Mouse (Mus musculus) gastrocnemius, postnatal 14 days (tissue): ENCODE measurements around the gene Il1a. TPM values are rescaled to one million over a fixed set of nuclear protein-coding genes. Genes with fewer than 3 reads are reported as not detected.

Source experiments
- DNase-seq: peaks from one replicate; pipeline ENCODE4 v3.0.0; 2021; ENCODE audit warnings: mixed read lengths
- intact Hi-C: fragments of 180-260 bp; cut with DNase I; formaldehyde crosslinking; loops from one replicate; pipeline ENCODE4 v1.15.1; 2025; ENCODE audit warnings: low total_unique reads
- long read RNA-seq, 2 experiments: library from polyadenylated mRNA; stranded (forward); transcript quantifications; one replicate each; pipeline ENCODE4 v2.0.0; 2021
- total RNA-seq, 2 experiments: library from RNA; stranded (reverse); gene quantifications; 2 replicates each; pipeline ENCODE4 v1.2.3; 2021

The Il1a gene
- not detected for total RNA-seq
- long read RNA-seq, experiment 1: 0 reads
- long read RNA-seq, experiment 2: 0 reads

DNA sequence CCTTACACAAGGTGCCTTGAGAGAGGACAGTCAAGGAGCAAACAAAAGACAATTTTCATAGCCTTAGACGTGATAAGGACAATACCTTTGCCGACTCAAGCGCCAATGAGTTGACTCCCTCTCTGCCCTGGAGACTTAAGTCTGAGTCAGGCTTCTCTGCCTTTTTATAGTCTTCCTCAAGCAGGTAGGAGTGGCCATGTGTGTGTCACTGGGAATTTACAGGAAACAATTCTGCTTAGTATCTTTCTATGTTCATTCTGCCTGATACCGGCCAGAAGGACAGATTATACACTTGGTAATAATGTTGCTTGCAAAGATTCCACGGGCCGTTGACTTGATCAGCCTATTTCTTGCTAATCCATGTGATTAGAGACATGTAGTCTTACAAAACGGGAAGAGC lies at the start of gene Il1a:
Gene Il1a (minus strand): TSS at position 137 of the 400 bp plus-strand sequence.
- intact Hi-C loops: no loop called here
- DNase-seq: no peak

GRCm38 (mm10) chr2:129338138-129338621 lies 28.4 kb upstream of the Il1a start:
- intact Hi-C loops: no loop called here
- DNase-seq: no peak

GRCm38 (mm10) chr2:129333471-129333870 lies 23.7 kb upstream of the Il1a start:
- DNase-seq: no peak
- intact Hi-C loops: no loop called here

DNA sequence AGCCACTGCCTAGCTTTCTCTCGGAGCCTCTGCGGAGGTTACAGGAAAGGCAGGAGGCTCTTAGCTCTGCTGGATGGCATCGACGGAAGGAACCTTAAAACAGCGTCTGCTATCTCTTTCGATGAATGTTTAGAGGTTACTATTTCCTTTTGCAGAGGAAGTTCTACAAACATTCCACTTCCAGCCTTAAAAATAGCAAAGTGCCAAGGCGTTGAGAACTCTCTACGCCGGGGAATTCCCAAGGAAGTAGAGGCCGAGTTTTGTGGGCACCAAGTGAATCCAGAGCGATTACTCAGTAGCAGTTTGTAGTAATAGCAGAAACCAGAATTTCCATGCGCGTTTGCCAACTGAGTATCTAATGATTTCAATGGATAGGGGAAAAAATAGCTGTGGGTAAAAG lies 20.8 kb upstream of the Il1a start:
- intact Hi-C loops: no loop called here
- no peak for DNase-seq

- no peak for DNase-seq
Observed at GRCm38 (mm10) chr2:129330024-129330423, 20.3 kb upstream of the Il1a start.

GRCm38 (mm10) chr2:129328238-129328637 lies 18.5 kb upstream of the Il1a start:
- intact Hi-C loops: no loop called here
- DNase-seq: no peak

More at GRCm38 (mm10) chr2:129330024-129330423, 20.3 kb upstream of the Il1a start:
- intact Hi-C loops: no loop called here

- DNase-seq: no peak
- intact Hi-C loops: no loop called here
Observed at GRCm38 (mm10) chr2:129324216-129324615, 14.4 kb upstream of the Il1a start.

GRCm38 (mm10) chr2:129322117-129322635 lies 12.4 kb upstream of the Il1a start:
- DNase-seq: no peak

DNA sequence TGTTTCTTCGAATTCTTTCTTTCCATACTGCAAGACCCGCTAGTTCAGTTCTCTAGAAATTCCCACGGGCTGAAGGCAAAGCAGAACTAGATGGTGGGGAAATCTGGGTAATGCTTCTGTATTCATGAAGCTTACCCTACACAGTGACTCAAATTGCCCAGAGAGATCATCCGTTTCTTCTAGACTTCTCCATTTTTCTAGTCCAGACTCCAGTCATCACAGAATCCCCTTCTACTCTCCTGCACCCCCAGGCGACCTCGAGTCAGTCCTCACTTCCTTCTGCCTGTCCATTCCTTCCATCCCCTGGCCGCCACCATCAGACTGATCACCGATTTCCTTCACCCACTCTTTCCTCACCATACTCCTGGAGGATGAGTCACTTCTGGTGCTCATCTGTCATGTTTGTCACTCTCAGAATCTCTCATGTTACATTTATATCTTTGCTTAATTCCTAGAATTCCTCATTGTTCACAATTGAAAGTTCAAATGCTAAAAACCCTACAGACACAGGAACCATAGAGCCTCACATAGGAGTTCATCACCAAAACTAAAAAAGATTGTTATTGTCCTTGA lies 10.3 kb upstream of the Il1a start:
- intact Hi-C loops: no loop called here
- DNase-seq: no peak

More at GRCm38 (mm10) chr2:129322117-129322635, 12.4 kb upstream of the Il1a start:
- intact Hi-C loops: no loop called here

DNA sequence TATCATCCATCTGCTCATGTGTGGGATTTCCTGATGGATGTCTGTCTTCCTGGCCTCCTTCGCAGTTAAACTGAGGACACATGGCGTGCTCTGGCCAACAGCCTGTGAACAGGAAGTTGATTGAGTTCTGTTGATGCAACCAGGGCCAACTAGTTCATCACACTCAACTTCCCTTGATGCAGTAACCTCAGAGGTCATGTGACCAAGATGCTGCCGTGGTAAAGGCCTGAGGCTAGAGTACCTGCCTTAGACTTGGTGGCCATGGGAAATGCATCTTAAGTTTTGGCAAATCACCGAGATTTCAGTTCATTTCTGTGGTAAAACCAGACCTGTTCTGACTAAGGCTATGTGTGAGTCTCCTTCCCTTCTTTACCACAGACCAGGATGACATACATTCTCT lies 6.1 kb upstream of the Il1a start:
- DNase-seq: no peak
- intact Hi-C loops: no loop called here

DNA sequence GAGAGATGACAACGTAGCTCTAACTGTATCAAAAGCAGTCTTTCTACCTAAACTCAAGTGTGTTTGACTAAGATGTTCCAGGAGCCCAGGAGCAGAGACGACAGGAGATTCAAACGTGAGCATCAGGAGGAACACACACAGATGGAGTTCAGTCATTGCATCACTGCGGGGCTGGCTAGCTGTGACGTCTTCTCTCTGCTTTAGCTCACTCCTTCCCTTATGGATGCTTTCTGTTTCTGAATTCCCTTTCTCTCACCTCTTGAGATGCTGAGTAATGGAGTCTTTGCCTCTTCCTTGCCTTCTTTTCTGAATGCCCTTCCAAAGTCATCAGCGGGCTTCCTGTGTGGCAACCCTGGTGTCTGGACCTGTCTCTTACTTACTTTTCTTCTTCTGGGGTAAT lies 5.1 kb upstream of the Il1a start:
- intact Hi-C loops: no loop called here

GRCm38 (mm10) chr2:129313934-129314333 lies 4.2 kb upstream of the Il1a start:
- intact Hi-C loops: no loop called here
- DNase-seq: no peak

More for the DNA sequence above, 5.1 kb upstream of the Il1a start:
- no peak for DNase-seq

- DNase-seq: no peak
- intact Hi-C loops: no loop called here
Observed at GRCm38 (mm10) chr2:129306020-129306419, 3.8 kb downstream of the Il1a start.

- intact Hi-C loops: no loop called here
- peak; percentile 20 for DNase-seq
Observed at GRCm38 (mm10) chr2:129297589-129297982, 12.2 kb downstream of the Il1a start.

GRCm38 (mm10) chr2:129296671-129297588 lies 12.8 kb downstream of the Il1a start, which contains the start of gene Ckap2l:
Ckap2l (minus strand) TSS chr2:129297212.
- peak; percentile 96 for DNase-seq
- intact Hi-C loops: no loop called here

DNA sequence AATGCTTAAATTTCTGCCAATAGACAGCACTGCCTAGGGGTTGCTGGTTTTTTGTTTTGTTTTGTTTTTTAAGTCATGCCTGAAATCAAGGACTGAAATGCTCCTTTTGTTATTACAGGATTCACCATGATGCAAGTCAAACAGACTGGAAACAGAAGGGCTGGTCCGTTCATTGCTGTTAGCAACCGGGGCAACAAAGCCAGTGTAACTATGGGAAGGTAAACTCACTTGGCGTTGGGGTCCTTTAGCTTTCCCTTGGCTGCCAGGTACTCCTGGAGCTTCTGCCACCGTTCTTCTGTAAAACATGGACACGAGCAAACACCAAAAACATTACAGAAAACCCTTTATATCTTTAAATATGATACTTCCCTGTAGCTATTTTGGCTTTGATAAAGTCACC lies 13.7 kb downstream of the Il1a start:
- no peak for DNase-seq
- intact Hi-C loops: no loop called here

DNA sequence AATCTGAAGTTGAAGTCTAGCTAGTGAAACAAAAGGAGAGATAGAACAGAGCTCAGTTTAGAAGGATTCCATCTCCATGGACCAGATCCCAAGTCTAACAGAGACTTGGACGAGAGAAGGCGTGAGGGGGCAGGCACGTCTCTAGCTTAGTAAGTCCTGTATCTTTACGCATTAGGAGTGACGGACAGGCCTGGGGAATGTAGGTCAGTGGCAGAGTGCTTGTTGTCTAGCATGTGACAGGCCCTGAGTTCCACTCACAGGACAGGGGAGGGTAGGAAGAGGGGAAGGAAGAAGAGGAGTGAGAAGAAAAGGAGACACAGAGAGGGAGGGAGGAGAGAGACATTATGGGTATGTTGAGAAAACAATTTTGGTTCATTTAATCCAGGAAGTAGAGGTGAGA lies 14.7 kb downstream of the Il1a start:
- intact Hi-C loops: no loop called here
- no peak for DNase-seq

GRCm38 (mm10) chr2:129273823-129274222 lies 35.9 kb downstream of the Il1a start:
- DNase-seq: no peak
- intact Hi-C loops: no loop called here

GRCm38 (mm10) chr2:129270621-129271020 lies 39.2 kb downstream of the Il1a start:
- no peak for DNase-seq
- intact Hi-C loops: no loop called here

DNA sequence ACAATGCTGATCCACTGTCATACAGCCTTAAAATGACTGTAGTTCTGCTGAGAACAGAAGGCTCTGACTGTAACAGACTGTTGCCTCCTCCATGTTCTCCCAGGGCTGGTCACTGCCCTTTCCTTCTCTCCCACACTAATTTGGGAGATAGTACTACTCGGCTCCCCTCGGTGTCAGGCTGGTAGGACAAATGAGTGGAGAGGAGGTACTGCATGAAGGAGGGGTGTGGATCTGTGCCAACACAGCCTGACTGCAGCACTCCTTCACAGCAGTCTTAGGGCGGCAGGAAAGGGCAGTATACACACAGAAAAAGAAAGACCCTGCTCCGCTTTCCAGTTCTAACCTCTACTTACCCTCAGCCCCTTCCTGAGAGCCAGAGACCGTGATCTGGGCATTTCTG lies 39.8 kb downstream of the Il1a start:
- no peak for DNase-seq
- intact Hi-C loops: no loop called here
